Mouse (Mus musculus): ENCODE measurements around the gene Ncaph. TPM values are rescaled to one million over a fixed set of nuclear protein-coding genes. Genes with fewer than 3 reads are reported as not detected.
"Not testable (repeated sequence)": the region's sequence is repeated elsewhere in the genome, so short reads cannot be mapped to it uniquely, and the experiment has no call there.

Ncaph gene
- polyA plus RNA-seq, 1 experiment from 2014 or later, result 82.5 TPM

DNA sequence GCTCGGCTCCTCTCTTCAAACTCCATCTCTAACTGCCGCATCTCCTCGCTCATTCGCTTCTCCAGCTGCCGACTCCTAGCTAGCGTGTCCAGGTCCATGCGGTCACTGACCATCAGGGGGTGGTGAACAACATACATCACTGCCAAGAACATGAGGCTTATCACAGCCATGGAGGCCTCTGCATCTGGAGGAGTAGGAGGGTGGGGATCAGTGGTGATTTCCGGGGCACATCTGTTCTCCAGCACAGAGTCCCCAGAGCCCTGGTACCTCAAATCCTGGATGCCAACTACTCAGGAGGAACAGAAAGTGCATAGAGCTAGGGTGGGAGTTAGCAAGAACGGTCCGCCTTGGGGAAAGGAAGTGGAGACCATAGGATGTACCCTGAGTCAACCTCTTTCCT, 8.3 kb upstream of the Ncaph start:
- H3K9ac ChIP-seq (ENCODE audit: low read length), result no peak overlapping the region

DNA sequence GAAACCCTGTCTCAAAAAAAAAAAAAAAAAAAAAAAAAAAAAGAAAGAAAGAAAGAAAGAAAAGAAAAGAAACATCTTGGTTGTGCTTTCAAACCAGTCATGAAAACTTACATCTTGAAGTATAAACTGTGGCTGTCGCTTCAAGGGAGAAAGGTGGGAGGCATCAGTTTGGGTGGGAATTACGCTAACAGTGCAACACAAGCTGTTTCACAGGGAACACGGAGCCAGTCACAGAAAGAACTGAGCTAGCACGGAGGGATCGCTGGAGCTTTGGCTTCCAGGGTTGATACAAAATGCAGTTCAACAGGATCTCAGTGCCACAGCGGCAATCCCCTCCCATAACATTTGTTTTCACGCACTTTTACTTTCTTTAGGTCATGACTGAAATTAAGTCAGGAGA, 6.3 kb upstream of the Ncaph start:
- no peaks in the 10 kb centered on the region; the same call in 1 of the 2 replicates for H3K9me3 ChIP-seq (ENCODE audit: control insufficient read depth, low read length)
- peaks cover 15% of the 10 kb centered on the region for H3K36me3 ChIP-seq (ENCODE audit: control insufficient read depth, insufficient read depth, low read length)
- no peak for ATAC-seq (replicated peaks; ENCODE audit: low FRiP score, low TSS enrichment, low read depth)
- peaks cover 12% of the 10 kb centered on the region for H3K4me1 ChIP-seq (replicated peaks; ENCODE audit: control insufficient read depth, insufficient read depth, low read length)
- no peak overlapping the region for H3K9ac ChIP-seq (ENCODE audit: low read length)
- no peak overlapping the region for H3K4me2 ChIP-seq (ENCODE audit: low read length)
- H3K4me3 ChIP-seq (ENCODE audit: low read depth, low read length), result no peak overlapping the region
- DNase-seq (ENCODE audit: low spot score), result no peak
- no peaks in the 10 kb centered on the region for H3K27me3 ChIP-seq (replicated peaks; ENCODE audit: control insufficient read depth, insufficient read depth, low read length)
- 96% methylated on average over 7 of the region's 7 CpGs for WGBS
- H3K27ac ChIP-seq (ENCODE audit: low read depth), result no peak overlapping the region

More for the DNA sequence above, 8.3 kb upstream of the Ncaph start:
- Histone ChIP-seq H3K4me2 (ENCODE audit: low read length) (peak overlapping the region; percentile 61), H3K36me3 (ENCODE audit: control insufficient read depth, insufficient read depth, low read length) (peaks cover 15% of the 10 kb centered on the region), H3K27ac (ENCODE audit: low read depth) (no peak overlapping the region), H3K27me3 (replicated peaks; ENCODE audit: control insufficient read depth, insufficient read depth, low read length) (no peaks in the 10 kb centered on the region), H3K9me3 (ENCODE audit: control insufficient read depth, low read length) (no peaks in the 10 kb centered on the region; the same call in 1 of the 2 replicates), H3K4me1 (replicated peaks; ENCODE audit: control insufficient read depth, insufficient read depth, low read length) (peaks cover 12% of the 10 kb centered on the region), H3K4me3 (ENCODE audit: low read depth, low read length) (peak overlapping the region; percentile 67; the same call in 1 of the 2 replicates)
- DNase-seq (ENCODE audit: low spot score) (no peak), ATAC-seq (replicated peaks; ENCODE audit: low FRiP score, low TSS enrichment, low read depth) (no peak)
- WGBS, result 80% methylated on average over 10 of the region's 10 CpGs

DNA sequence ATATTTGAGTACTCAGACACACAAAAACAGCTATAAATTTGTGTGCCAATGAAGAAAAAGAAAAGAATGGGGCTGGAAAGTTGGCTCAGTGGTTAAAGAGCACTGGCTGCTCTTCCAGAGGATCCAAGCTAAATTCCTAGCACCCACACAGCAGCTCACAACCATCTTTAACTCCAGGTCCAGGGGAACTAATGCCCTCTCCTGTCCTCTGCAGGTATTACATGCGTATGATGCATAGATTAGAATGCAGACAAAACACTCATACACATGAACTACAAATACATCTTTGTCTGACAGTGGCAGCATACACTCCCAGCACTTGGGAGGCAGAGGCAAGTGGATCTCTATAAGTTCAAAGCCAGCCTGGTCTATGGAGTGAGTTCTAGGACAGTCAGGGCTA, 5.9 kb upstream of the Ncaph start:
- H3K27me3 ChIP-seq (replicated peaks; ENCODE audit: control insufficient read depth, insufficient read depth, low read length), result no peaks in the 10 kb centered on the region
- no peaks in the 10 kb centered on the region; the same call in 1 of the 2 replicates for H3K9me3 ChIP-seq (ENCODE audit: control insufficient read depth, low read length)
- 97% methylated on average over 1 of the region's 1 CpGs for WGBS
- H3K9ac ChIP-seq (ENCODE audit: low read length), result no peak overlapping the region
- no peak for DNase-seq (ENCODE audit: low spot score)
- H3K36me3 ChIP-seq (ENCODE audit: control insufficient read depth, insufficient read depth, low read length), result peaks cover 15% of the 10 kb centered on the region
- ATAC-seq (replicated peaks; ENCODE audit: low FRiP score, low TSS enrichment, low read depth), result no peak
- no peak overlapping the region for H3K4me3 ChIP-seq (ENCODE audit: low read depth, low read length)
- H3K4me1 ChIP-seq (replicated peaks; ENCODE audit: control insufficient read depth, insufficient read depth, low read length), result peaks cover 12% of the 10 kb centered on the region
- no peak overlapping the region for H3K4me2 ChIP-seq (ENCODE audit: low read length)
- H3K27ac ChIP-seq (ENCODE audit: low read depth), result no peak overlapping the region

DNA sequence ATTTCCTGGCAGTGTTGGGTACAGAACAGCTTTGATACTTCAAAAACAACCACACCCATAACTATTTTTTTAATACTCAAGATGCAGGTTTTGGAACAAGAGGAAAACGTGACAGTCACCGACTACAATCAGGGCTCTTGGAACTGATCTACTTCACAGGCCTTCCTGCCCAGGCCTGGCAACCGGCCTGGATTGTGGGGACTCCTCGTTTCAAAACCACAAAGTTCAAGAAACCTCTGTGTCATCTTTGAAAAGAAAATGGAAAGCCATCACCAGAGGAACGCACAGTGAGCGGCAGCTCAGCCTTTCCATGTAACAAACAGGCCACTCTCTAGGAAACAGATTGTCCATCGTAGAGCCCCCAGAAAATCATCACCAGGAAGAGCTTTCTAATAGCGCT, 5.3 kb upstream of the Ncaph start:
- H3K4me1 ChIP-seq (replicated peaks; ENCODE audit: control insufficient read depth, insufficient read depth, low read length), result peaks cover 12% of the 10 kb centered on the region
- WGBS, result 96% methylated on average over 8 of the region's 8 CpGs
- peaks cover 15% of the 10 kb centered on the region for H3K36me3 ChIP-seq (ENCODE audit: control insufficient read depth, insufficient read depth, low read length)
- ATAC-seq (replicated peaks; ENCODE audit: low FRiP score, low TSS enrichment, low read depth) (no peak), DNase-seq (ENCODE audit: low spot score) (no peak)
- H3K27me3 ChIP-seq (replicated peaks; ENCODE audit: control insufficient read depth, insufficient read depth, low read length), result no peaks in the 10 kb centered on the region
- H3K9me3 ChIP-seq (ENCODE audit: control insufficient read depth, low read length), result no peaks in the 10 kb centered on the region; the same call in 1 of the 2 replicates
- H3K4me3 ChIP-seq (ENCODE audit: low read depth, low read length), result no peak overlapping the region
- H3K27ac ChIP-seq (ENCODE audit: low read depth), result no peak overlapping the region
- no peak overlapping the region for H3K4me2 ChIP-seq (ENCODE audit: low read length)
- H3K9ac ChIP-seq (ENCODE audit: low read length), result no peak overlapping the region

DNA sequence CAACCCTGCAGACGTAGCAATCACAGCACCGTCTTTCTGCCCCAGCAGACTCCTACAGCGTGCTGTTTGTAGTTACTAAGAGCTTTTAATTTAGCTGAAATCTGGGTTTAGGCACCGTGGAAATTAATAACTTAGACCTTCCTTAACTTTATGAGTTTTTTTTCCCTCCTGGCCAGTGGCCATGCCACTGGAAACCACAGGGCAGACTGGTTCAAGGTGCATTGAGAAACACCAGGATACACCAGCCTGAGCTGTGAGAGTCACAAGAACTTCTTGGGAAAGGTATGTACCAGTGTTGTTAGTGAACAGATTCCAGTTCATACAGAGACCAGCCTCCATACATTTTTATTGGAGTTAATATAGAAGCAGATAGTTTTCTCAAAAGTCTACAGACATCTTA, 4.7 kb upstream of the Ncaph start:
- Histone ChIP-seq H3K4me2 (ENCODE audit: low read length) (no peak overlapping the region), H3K27me3 (replicated peaks; ENCODE audit: control insufficient read depth, insufficient read depth, low read length) (no peaks in the 10 kb centered on the region), H3K27ac (ENCODE audit: low read depth) (no peak overlapping the region), H3K4me3 (ENCODE audit: low read depth, low read length) (no peak overlapping the region), H3K4me1 (replicated peaks; ENCODE audit: control insufficient read depth, insufficient read depth, low read length) (peaks cover 9% of the 10 kb centered on the region), H3K9ac (ENCODE audit: low read length) (no peak overlapping the region), H3K36me3 (ENCODE audit: control insufficient read depth, insufficient read depth, low read length) (peaks cover 15% of the 10 kb centered on the region), H3K9me3 (ENCODE audit: control insufficient read depth, low read length) (no peaks in the 10 kb centered on the region; the same call in 1 of the 2 replicates)
- DNase-seq (ENCODE audit: low spot score), result no peak
- ATAC-seq (replicated peaks; ENCODE audit: low FRiP score, low TSS enrichment, low read depth), result no peak
- 84% methylated on average over 4 of the region's 4 CpGs for WGBS

DNA sequence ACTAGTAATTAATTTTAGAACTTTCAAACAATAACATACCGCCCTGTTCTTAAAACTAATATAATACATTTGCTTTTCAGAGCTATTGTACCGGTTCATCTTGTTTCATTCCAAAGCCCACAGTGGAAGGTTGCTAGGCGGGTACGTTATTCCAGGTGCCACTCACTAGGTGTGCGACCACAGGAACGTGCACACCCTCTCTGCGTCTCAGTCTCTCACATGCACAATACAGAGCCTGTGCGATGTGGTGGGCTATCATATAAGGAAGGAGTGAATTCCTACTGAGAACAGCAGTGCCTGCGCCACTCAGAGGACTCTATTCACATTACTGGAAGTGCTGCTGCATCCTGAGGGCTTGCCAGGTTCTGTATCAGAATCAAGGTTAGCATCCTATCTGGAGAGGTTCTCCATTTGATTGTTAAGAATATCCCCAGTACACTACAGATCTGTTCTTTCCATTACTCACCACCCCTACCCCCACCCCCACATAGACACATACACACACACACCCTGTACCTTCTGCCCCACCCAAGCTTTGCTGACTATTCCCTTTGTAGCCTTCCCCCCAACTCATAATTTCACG, 4.2 kb upstream of the Ncaph start:
- WGBS, result 80% methylated on average over 10 of the region's 10 CpGs
- Histone ChIP-seq H3K4me2 (ENCODE audit: low read length) (no peak overlapping the region), H3K9ac (ENCODE audit: low read length) (no peak overlapping the region), H3K9me3 (ENCODE audit: control insufficient read depth, low read length) (no peaks in the 10 kb centered on the region; the same call in 1 of the 2 replicates), H3K27me3 (replicated peaks; ENCODE audit: control insufficient read depth, insufficient read depth, low read length) (no peaks in the 10 kb centered on the region), H3K27ac (ENCODE audit: low read depth) (no peak overlapping the region), H3K36me3 (ENCODE audit: control insufficient read depth, insufficient read depth, low read length) (peaks cover 15% of the 10 kb centered on the region), H3K4me1 (replicated peaks; ENCODE audit: control insufficient read depth, insufficient read depth, low read length) (peaks cover 9% of the 10 kb centered on the region), H3K4me3 (ENCODE audit: low read depth, low read length) (no peak overlapping the region)
- DNase-seq (ENCODE audit: low spot score) (no peak), ATAC-seq (replicated peaks; ENCODE audit: low FRiP score, low TSS enrichment, low read depth) (no peak)

DNA sequence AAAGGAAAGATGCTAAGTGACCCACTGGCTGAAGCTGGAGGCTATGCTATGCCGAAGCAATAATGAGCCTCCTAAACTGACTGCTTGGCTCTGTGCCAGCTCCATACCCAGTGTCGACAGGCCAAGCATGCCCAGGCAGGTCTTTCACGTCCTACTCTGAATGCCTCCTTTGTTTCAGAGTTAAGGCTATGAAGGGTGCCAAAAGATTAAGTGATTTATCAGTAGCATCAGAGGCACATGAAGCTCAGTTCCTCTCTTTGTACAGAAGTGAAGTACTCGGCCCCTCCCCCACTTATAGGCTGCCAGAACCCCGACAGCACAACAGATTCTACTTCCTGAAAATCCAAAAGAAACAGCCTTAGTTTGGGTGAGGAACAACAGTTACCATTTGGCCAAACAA, 3.2 kb upstream of the Ncaph start:
- H3K4me3 ChIP-seq (ENCODE audit: low read depth, low read length), result no peak overlapping the region
- no peaks in the 10 kb centered on the region; the same call in 1 of the 2 replicates for H3K9me3 ChIP-seq (ENCODE audit: control insufficient read depth, low read length)
- no peak overlapping the region for H3K9ac ChIP-seq (ENCODE audit: low read length)
- peaks cover 11% of the 10 kb centered on the region for H3K4me1 ChIP-seq (replicated peaks; ENCODE audit: control insufficient read depth, insufficient read depth, low read length)
- peak; percentile 42; the same call in 1 of the 2 replicates for ATAC-seq (replicated peaks; ENCODE audit: low FRiP score, low TSS enrichment, low read depth)
- no peaks in the 10 kb centered on the region for H3K27me3 ChIP-seq (replicated peaks; ENCODE audit: control insufficient read depth, insufficient read depth, low read length)
- 12% methylated on average over 5 of the region's 5 CpGs for WGBS
- peak; percentile 78 for DNase-seq (ENCODE audit: low spot score)
- H3K4me2 ChIP-seq (ENCODE audit: low read length), result no peak overlapping the region
- peak overlapping the region; percentile 34; the same call in 1 of the 2 replicates for H3K27ac ChIP-seq (ENCODE audit: low read depth)
- H3K36me3 ChIP-seq (ENCODE audit: control insufficient read depth, insufficient read depth, low read length), result peaks cover 15% of the 10 kb centered on the region

DNA sequence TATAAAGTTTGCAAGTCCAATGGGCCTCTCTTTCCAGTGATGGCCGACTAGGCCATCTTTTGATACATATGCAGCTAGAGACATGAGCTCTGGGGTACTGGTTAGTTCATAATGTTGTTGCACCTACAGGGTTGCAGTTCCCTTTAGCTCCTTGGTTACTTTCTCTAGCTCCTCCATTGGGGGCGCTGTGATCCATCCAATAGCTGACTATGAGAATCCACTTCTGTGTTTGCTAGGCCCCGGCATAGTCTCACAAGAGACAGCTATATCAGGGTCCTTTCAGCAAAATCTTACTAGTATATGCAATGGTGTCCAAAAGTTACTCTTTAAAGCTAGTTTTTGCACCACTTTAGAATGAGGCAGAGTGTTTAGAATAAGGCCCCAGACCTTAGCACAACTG, 1.5 kb upstream of the Ncaph start:
- H3K9me3 ChIP-seq (ENCODE audit: control insufficient read depth, low read length); DNase-seq (ENCODE audit: low spot score); H3K36me3 ChIP-seq (ENCODE audit: control insufficient read depth, insufficient read depth, low read length); H3K9ac ChIP-seq (ENCODE audit: low read length); ATAC-seq (replicated peaks; ENCODE audit: low FRiP score, low TSS enrichment, low read depth); H3K27ac ChIP-seq (ENCODE audit: low read depth); H3K4me3 ChIP-seq (ENCODE audit: low read depth, low read length); H3K4me2 ChIP-seq (ENCODE audit: low read length); H3K27me3 ChIP-seq (replicated peaks; ENCODE audit: control insufficient read depth, insufficient read depth, low read length): not testable (repeated sequence)
- WGBS, result 37% methylated on average over 2 of the region's 3 CpGs
- peaks cover 14% of the 10 kb centered on the region for H3K4me1 ChIP-seq (replicated peaks; ENCODE audit: control insufficient read depth, insufficient read depth, low read length)

DNA sequence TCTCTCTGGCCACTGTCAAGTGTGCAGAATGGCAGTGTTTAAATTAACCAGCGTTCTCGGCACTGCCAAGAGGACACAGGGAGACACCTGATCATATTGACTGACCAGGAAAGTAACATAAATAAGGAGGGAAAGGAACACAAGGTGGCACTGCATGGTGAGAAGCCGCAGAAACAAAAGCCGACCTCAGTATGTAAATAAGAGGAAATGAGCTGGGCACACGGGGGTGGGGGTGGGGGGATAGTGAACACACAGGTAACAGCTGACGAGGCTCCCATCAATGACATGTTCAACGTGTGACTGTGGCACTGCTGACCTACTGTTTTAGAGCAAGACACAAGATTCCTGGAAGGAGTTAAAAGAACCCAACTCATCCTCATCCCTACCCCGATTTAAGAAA, 2.4 kb downstream of the Ncaph start:
- H3K9ac ChIP-seq (ENCODE audit: low read length), result no peak overlapping the region
- ATAC-seq (replicated peaks; ENCODE audit: low FRiP score, low TSS enrichment, low read depth) (no peak), DNase-seq (ENCODE audit: low spot score) (no peak)
- no peak overlapping the region for H3K4me3 ChIP-seq (ENCODE audit: low read depth, low read length)
- no peaks in the 10 kb centered on the region for H3K9me3 ChIP-seq (ENCODE audit: control insufficient read depth, low read length)
- H3K27me3 ChIP-seq (replicated peaks; ENCODE audit: control insufficient read depth, insufficient read depth, low read length), result no peaks in the 10 kb centered on the region
- WGBS, result 68% methylated on average over 8 of the region's 8 CpGs
- no peak overlapping the region for H3K27ac ChIP-seq (ENCODE audit: low read depth)
- H3K36me3 ChIP-seq (ENCODE audit: control insufficient read depth, insufficient read depth, low read length), result peaks cover 12% of the 10 kb centered on the region
- H3K4me2 ChIP-seq (ENCODE audit: low read length), result no peak overlapping the region
- peaks cover 14% of the 10 kb centered on the region for H3K4me1 ChIP-seq (replicated peaks; ENCODE audit: control insufficient read depth, insufficient read depth, low read length)
